In the genomic region with DNA sequence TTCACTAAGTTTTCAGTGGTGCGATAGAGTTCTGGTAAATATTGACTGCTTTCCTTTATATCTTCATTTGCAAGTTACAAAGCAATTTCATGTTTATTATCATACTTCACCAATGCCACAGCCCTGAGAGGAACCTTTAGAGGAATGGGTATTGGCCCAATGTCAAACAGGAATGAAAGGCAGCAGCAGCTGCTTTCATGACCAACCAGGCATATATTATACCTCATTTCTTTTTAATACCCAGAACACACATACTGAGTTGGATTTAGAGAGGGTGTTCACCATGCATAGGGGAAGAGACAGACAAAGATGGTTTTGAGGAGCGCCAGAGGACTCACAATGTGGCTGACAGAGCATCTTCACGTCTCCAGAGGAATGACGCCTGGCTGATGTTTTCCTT, we compare ENCODE assay signal across 17 mouse cellular contexts.
"Had no signal": no experiment of that assay in that cellular context is flagged by ENCODE, and none has a peak within 500 bp of the region (broad histone marks: within the 10 kb centered on the region; RNA-seq: fewer than 3 reads in every experiment).

No protein-coding gene starts in this region.

- H3K27ac ChIP-seq: limb, embryonic 13.5 days; liver, embryonic 13.5 days; midbrain, embryonic 12.5 days; stomach, embryonic 15.5 days had no signal

- H3K9me3 ChIP-seq: limb, embryonic 13.5 days; liver, embryonic 13.5 days; midbrain, embryonic 12.5 days; midbrain, embryonic 15.5 days; stomach, embryonic 15.5 days had no signal

- ATAC-seq: intestine, embryonic 16.5 days had no signal

- H3K36me3 ChIP-seq: limb, embryonic 13.5 days; liver, embryonic 13.5 days; midbrain, embryonic 12.5 days; midbrain, embryonic 15.5 days; stomach, embryonic 15.5 days had no signal

- H3K9ac ChIP-seq: limb, embryonic 13.5 days; liver, embryonic 13.5 days; midbrain, embryonic 12.5 days; midbrain, embryonic 15.5 days; stomach, embryonic 15.5 days had no signal

- H3K4me2 ChIP-seq: liver, embryonic 13.5 days; stomach, embryonic 15.5 days had no signal

- H3K27me3 ChIP-seq: liver, embryonic 13.5 days; midbrain, embryonic 15.5 days; stomach, embryonic 15.5 days had no signal

- DNase-seq: kidney, adult 18-20 months; kidney, adult 9 months; kidney, postnatal 14 days; kidney, postnatal 4 days; left cerebral cortex, postnatal 4 days; liver, embryonic 13.5 days; lung, adult 2 months; lung, postnatal 14 days; lung, postnatal 4 days; right cerebral cortex, postnatal 25 days; spleen, adult 18-20 months; thymus, postnatal 25 days had no signal

- H3K4me3 ChIP-seq: limb, embryonic 13.5 days; liver, embryonic 13.5 days; midbrain, embryonic 12.5 days; midbrain, embryonic 15.5 days; stomach, embryonic 15.5 days had no signal

- H3K4me1 ChIP-seq: liver, embryonic 13.5 days had no signal
